Mouse (Mus musculus): ENCODE results near the gene Mitf.

DNA sequence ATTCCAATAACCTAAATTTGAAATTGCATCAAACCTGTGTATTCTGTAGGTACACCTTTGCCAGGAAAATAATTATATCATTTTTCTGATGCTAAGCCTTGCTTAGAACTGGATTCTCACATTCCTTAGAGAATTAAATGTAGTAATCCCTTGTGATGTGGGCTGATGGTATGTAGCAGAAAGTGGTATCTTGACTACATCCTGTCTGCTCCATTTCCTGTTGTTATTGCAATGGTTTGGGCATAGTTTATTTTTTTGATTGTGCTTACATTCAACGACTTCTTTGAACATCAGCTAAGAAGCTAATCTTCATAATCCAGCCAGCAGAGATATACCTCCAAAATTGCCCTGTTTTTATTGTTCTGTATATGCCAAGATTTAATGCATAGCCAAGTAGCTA is 217.0 kb downstream of the Mitf start:
- TF ChIP-seq POLR2A (IDR thresholded peaks at IDR 0.05; ENCODE audit: borderline replicate concordance, low read depth, low read length) = no peak
- no peak for TF ChIP-seq CTCF (IDR thresholded peaks at IDR 0.05; ENCODE audit: low read depth, low read length)

All from bone marrow macrophage, adult 2 months (primary cell).